Mouse (Mus musculus) right cerebral cortex, adult 2 months (tissue): ENCODE results near the gene Ahnak.
"Not testable (repeated sequence)": the region's sequence is repeated elsewhere in the genome, so short reads cannot be mapped to it uniquely, and the experiment has no call there.

ENCODE experiments used
- DNase-seq, 2 experiments: peaks; one replicate each; pipeline ENCODE4 v3.0.0; 2021 to 2022; ENCODE audit warnings: low spot score in 2 of 2

Ahnak gene

GRCm38 (mm10) chr19:9097441-9097840 lies 108.4 kb downstream of the Ahnak start:
- DNase-seq: no peak

- no peak for DNase-seq
Observed at GRCm38 (mm10) chr19:9099751-9100150, 110.7 kb downstream of the Ahnak start.

- DNase-seq: no peak
Observed at GRCm38 (mm10) chr19:9100297-9101061, 111.4 kb downstream of the Ahnak start.

- DNase-seq: no peak
Observed at GRCm38 (mm10) chr19:9101062-9101457, 112.0 kb downstream of the Ahnak start.

- no peak for DNase-seq
Observed at GRCm38 (mm10) chr19:9103986-9104385, 114.9 kb downstream of the Ahnak start.

- no peak for DNase-seq
Observed at GRCm38 (mm10) chr19:9105101-9105685, 116.1 kb downstream of the Ahnak start.

- no peak for DNase-seq
Observed at GRCm38 (mm10) chr19:9106096-9106495, 117.0 kb downstream of the Ahnak start.

GRCm38 (mm10) chr19:9106751-9107378 lies 117.8 kb downstream of the Ahnak start:
- no peak for DNase-seq

- no peak for DNase-seq
Observed at GRCm38 (mm10) chr19:9107379-9107755, 118.3 kb downstream of the Ahnak start.

- DNase-seq: no peak
Observed at GRCm38 (mm10) chr19:9108536-9108935, 119.5 kb downstream of the Ahnak start.

GRCm38 (mm10) chr19:9110182-9110869 lies 121.2 kb downstream of the Ahnak start:
- DNase-seq: peak; percentile 57 to 66

GRCm38 (mm10) chr19:9112043-9112442 lies 123.0 kb downstream of the Ahnak start:
- no peak for DNase-seq

GRCm38 (mm10) chr19:9116268-9116667 lies 127.2 kb downstream of the Ahnak start:
- no peak for DNase-seq

GRCm38 (mm10) chr19:9117275-9117674 lies 128.2 kb downstream of the Ahnak start:
- no peak for DNase-seq

GRCm38 (mm10) chr19:9119655-9120425 lies 130.8 kb downstream of the Ahnak start:
- DNase-seq: no peak

- no peak for DNase-seq
Observed at GRCm38 (mm10) chr19:9122390-9122789, 133.3 kb downstream of the Ahnak start.

- not testable (repeated sequence) for DNase-seq
Observed at GRCm38 (mm10) chr19:9123986-9124385, 134.9 kb downstream of the Ahnak start.
